Mouse (Mus musculus): ENCODE data around the gene Foxf1.

Foxf1 gene

DNA sequence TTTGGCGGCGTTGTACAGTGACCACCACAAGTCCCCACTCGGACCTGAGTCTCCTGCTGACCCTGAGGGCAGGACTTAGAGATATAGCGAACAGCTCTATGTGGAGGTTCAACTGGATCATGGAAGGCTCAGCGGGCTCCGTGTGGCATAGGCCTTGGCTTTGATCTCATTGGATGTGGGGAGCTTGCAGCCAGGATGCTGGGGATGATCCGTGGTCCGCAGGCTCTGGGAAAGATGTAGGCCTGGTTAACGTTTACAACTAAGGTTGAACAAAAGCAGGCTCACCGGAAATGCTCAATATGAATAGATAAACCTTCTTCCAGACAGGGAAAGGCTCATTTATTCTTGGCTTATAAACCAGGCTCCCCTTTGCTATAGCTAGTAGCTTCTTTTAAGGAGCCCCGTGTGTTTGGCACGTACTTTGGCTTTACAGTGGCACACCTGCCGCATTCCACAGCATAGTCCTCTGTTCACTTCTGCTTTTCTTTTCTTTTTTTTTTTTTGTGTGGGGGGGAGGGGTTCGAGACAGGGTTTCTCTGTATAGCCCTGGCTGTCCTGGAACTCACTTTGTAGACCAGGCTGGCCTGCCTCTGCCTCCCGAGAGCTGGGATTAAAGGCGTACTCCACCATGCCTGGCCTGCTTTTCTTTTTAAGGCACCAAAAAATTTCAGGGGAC is 45.2 kb downstream of the Foxf1 start:
- no peak for DNase-seq (ENCODE audit: low spot score in 2 of 2)

DNA sequence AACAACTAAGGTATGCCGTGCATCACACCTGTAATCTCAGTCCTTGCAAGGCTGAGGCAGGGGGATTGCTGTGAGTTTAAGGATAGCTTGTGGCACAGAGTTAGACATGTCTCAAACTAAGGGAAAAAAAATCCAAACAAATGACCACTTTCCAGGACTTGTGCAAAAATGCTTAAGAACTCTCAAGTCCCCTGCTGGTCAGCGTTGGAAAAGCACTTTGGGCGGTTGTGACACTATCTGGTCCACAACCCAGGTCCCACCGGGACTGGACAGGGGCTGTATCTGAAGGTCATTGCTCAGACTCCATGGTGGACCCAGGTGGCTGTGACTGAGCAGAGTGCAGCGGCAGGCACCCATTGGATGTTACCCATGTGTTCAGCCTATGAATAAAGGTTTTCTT is 46.3 kb downstream of the Foxf1 start:
- DNase-seq (ENCODE audit: low spot score in 2 of 2), result no peak

DNA sequence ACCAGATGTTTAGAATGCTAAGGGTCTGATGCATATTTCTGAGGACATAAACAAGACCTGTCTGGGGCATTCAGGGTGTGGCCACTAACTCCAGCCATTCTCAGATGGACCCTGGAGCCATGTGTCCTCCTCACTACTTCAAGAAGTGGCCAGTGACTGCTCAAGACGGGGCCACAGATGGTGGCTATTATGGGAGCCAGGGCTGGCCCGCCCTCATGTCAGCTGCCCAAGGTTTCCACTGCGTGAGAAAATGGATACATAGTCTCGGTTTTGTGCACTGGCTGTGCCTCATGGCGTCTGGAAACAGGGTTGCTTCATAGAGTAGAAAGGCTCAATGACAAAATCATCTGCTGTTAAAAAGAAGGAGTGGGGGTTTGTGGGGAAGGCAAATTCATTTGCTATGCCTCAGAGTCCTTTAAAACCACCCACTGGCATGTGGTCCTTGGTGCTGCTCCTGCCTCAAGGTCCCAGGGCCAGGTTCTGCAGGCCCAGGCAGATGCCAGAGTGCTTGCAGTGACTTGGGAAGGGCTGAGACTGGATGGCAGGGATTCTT is 48.9 kb downstream of the Foxf1 start:
- no peak for DNase-seq (ENCODE audit: low spot score in 2 of 2)

DNA sequence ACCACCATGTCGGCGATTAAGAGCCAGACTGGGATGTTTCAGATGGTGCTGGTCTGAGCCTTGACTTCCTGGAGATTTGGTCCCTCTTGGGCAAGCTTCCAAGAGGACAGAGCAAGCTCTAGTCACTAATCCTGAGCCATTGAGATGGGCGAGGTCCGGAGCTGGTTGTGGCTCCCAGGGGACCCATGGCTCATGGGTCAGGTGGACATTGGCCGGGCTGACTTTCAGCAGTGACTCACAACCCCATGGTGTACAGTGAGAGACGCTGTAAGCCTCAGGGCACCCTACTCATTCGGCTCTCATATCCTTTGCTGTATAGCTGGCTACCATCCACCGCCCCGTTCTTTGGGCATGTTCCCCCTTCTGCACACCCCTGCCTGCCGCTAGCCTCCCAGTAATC is 49.9 kb downstream of the Foxf1 start:
- DNase-seq (ENCODE audit: low spot score in 2 of 2), result no peak

DNA sequence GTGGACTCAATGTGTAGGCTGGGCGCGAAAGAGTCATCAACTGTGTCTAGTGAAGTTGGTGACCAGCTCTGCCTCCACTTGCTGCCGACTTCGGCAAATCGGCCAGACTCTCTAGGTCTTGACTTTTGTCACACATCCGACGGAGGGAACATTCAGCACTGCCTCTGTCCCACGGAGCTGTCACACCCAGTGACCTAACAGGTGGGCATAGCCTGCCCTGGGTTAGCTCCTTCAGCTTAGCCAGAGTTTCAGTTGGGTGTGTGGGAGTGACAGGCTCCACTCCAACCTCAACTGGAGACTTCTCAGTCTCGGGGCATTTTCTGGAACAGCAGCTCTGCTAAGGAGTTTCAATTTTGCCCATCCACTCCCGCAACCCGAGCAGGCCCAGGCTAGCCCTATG is 50.3 kb downstream of the Foxf1 start:
- no peak for DNase-seq (ENCODE audit: low spot score in 2 of 2)

DNA sequence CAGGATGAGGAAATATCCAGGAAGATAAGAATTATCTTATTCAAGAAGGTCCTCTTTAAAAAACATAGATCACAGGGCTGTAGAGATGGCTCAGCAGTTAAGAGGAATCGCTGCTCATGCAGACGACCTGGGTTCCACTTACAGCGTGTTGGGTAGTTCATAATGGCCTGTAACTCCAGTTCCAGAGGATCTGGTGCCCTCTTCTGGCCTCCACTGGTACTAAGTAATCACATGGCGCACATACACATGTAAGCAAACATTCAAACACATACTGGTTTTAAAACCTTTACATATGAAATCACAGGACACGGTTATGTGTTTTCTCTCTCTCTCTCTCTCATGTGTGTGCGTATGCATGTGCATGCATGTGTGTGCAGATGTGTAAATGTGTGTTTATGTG is 52.7 kb downstream of the Foxf1 start:
- DNase-seq (ENCODE audit: low spot score in 2 of 2), result no peak
